Mouse (Mus musculus) MEL (cell line): Measurements from ENCODE around the gene Mcu. TPM values are rescaled to one million over a fixed set of nuclear protein-coding genes. Genes with fewer than 3 reads are reported as not detected.

Experiments
- DNase-seq: peaks from one replicate; pipeline ENCODE4 v3.0.0; 2011; ENCODE audit warnings: low read depth, low spot score
- H3K27ac ChIP-seq: 2 replicates; pipeline ENCODE4 v1.5.1; 2012; ENCODE audit warnings: low read depth, mild to moderate bottlenecking, control low read depth, low read length, moderate library complexity; ENCODE audit not compliant: control insufficient read depth
- H3K27me3 ChIP-seq, 2 experiments: fragments of 150-350 bp in 1 of 2; sonication (generic) in 1 of 2; 2 replicates each; pipeline ENCODE4 v1.6.1; 2012; ENCODE audit warnings: low read length in 2 of 2, mild to moderate bottlenecking in 2 of 2, improper control_type of control experiment in 1 of 2, moderate library complexity in 1 of 2; ENCODE audit not compliant: insufficient read depth in 2 of 2, control insufficient read depth in 1 of 2
- H3K36me3 ChIP-seq, 2 experiments: 2 replicates each; pipeline ENCODE4 v1.6.1; 2012 to 2014; ENCODE audit warnings: low read length in 2 of 2, improper control_type of control experiment in 1 of 2, inconsistent platforms in 1 of 2, mild to moderate bottlenecking in 1 of 2; ENCODE audit not compliant: insufficient read depth in 2 of 2, control insufficient read depth in 1 of 2
- H3K4me1 ChIP-seq, 2 experiments: fragments of 150-350 bp in 1 of 2; sonication (generic) in 1 of 2; 2 replicates each; pipeline ENCODE4 v1.6.1; 2012; ENCODE audit warnings: low read length in 2 of 2, improper control_type of control experiment in 1 of 2, mild to moderate bottlenecking in 1 of 2; ENCODE audit not compliant: insufficient read depth in 2 of 2, control insufficient read depth in 1 of 2
- H3K4me3 ChIP-seq, 2 experiments: fragments of 150-350 bp in 1 of 2; sonication (generic) in 1 of 2; 2 replicates each; pipeline ENCODE4 v1.5.1; 2012; ENCODE audit warnings: low read depth in 2 of 2, low read length in 2 of 2, mild to moderate bottlenecking in 2 of 2, moderate library complexity in 2 of 2, control low read depth in 1 of 2, improper control_type of control experiment in 1 of 2; ENCODE audit not compliant: control insufficient read depth in 1 of 2, insufficient read depth in 1 of 2
- H3K79me2 ChIP-seq: 2 replicates; pipeline ENCODE4 v1.6.1; 2012; ENCODE audit warnings: mild to moderate bottlenecking, low read length, moderate library complexity; ENCODE audit not compliant: control insufficient read depth, poor library complexity, insufficient read depth
- H3K9ac ChIP-seq: 2 replicates; pipeline ENCODE4 v1.6.1; 2012; ENCODE audit warnings: low read depth, mild to moderate bottlenecking, control low read depth, low read length, moderate library complexity; ENCODE audit not compliant: control insufficient read depth, poor library complexity, severe bottlenecking
- H3K9me3 ChIP-seq: fragments of 150-350 bp; sonication (generic); replicated peaks from 2 replicates; pipeline ENCODE4 v1.6.1; 2012; ENCODE audit warnings: mild to moderate bottlenecking, low read length, improper control_type of control experiment, moderate library complexity; ENCODE audit not compliant: insufficient read depth
- BHLHE40 ChIP-seq: IDR thresholded peaks from 2 replicates; pipeline ENCODE4 v1.6.1; 2012; ENCODE audit warnings: low read depth, mild to moderate bottlenecking, inconsistent platforms, low read length, improper control_type of control experiment, borderline replicate concordance
- CTCF ChIP-seq, 3 experiments: IDR thresholded peaks in 2 of 3; conservative IDR thresholded peaks in 1 of 3; 2 replicates each; pipeline ENCODE4 v1.5.1; 2011 to 2012; ENCODE audit warnings: low read length in 3 of 3, low read depth in 2 of 3, mild to moderate bottlenecking in 2 of 3, improper control_type of control experiment in 1 of 3, inconsistent platforms in 1 of 3, mixed read lengths in 1 of 3, moderate library complexity in 1 of 3; ENCODE audit not compliant: control insufficient read depth in 1 of 3, insufficient read depth in 1 of 3, poor library complexity in 1 of 3, severe bottlenecking in 1 of 3
- JUND ChIP-seq: IDR thresholded peaks from 2 replicates; pipeline ENCODE4 v1.6.1; 2011; ENCODE audit warnings: low read depth, mild to moderate bottlenecking, improper control_type of control experiment, low read length
- MAFK ChIP-seq: IDR thresholded peaks from 2 replicates; pipeline ENCODE4 v1.6.1; 2011; ENCODE audit warnings: low read depth, mild to moderate bottlenecking, low read length, improper control_type of control experiment, borderline replicate concordance
- NRF1 ChIP-seq: IDR thresholded peaks from 2 replicates; pipeline ENCODE4 v1.6.1; 2014; ENCODE audit warnings: low read depth, mild to moderate bottlenecking, inconsistent platforms, low read length, improper control_type of control experiment, moderate library complexity; ENCODE audit not compliant: poor library complexity, insufficient read depth, severe bottlenecking
- POLR2AphosphoS2 ChIP-seq: IDR thresholded peaks from 2 replicates; pipeline ENCODE4 v1.6.1; 2011; ENCODE audit warnings: low read length, improper control_type of control experiment
- POLR2AphosphoS5 ChIP-seq: IDR thresholded peaks from 2 replicates; pipeline ENCODE4 v1.6.1; 2012; ENCODE audit warnings: low read depth, borderline replicate concordance, mild to moderate bottlenecking, inconsistent platforms, low read length, moderate library complexity, mixed read lengths
- RAD21 ChIP-seq: IDR thresholded peaks from 2 replicates; pipeline ENCODE4 v1.6.1; 2011; ENCODE audit warnings: mild to moderate bottlenecking, low read depth, low read length, improper control_type of control experiment
- SMC3 ChIP-seq: IDR thresholded peaks from 2 replicates; pipeline ENCODE4 v1.6.1; 2011; ENCODE audit warnings: low read depth, low read length, improper control_type of control experiment
- TAL1 ChIP-seq: IDR thresholded peaks from 2 replicates; pipeline ENCODE4 v1.6.1; 2012; ENCODE audit warnings: mild to moderate bottlenecking, inconsistent platforms, low read length, moderate library complexity, mixed read lengths
- TBP ChIP-seq: IDR thresholded peaks from 2 replicates; pipeline ENCODE4 v1.8.0; 2011; ENCODE audit warnings: low read depth, low read length, improper control_type of control experiment
- TCF12 ChIP-seq: IDR thresholded peaks from 2 replicates; pipeline ENCODE4 v1.6.1; 2014; ENCODE audit warnings: low read depth, mild to moderate bottlenecking, inconsistent platforms, low read length, improper control_type of control experiment, moderate library complexity
- USF2 ChIP-seq, 2 experiments: IDR thresholded peaks; 2 replicates each; pipeline ENCODE4 v1.6.1; 2011 to 2012; ENCODE audit warnings: improper control_type of control experiment in 2 of 2, low read length in 2 of 2, borderline replicate concordance in 1 of 2, inconsistent platforms in 1 of 2, low read depth in 1 of 2, mild to moderate bottlenecking in 1 of 2; ENCODE audit not compliant: insufficient read depth in 1 of 2
- ZMIZ1 ChIP-seq: IDR thresholded peaks from 2 replicates; pipeline ENCODE4 v1.6.1; 2012; ENCODE audit warnings: low read depth, mild to moderate bottlenecking, inconsistent platforms, low read length, improper control_type of control experiment, moderate library complexity
- polyA plus RNA-seq, 2 experiments: library from polyadenylated mRNA; stranded (reverse) in 1 of 2; unstranded in 1 of 2; fragments of >175 nt in 1 of 2; fragments of >200 nt in 1 of 2; gene quantifications; 2 replicates each; pipeline versions ENCODE4 v1.2.1 to v1.2.4; 2012; ENCODE audit warnings: low replicate concordance in 2 of 2, low read depth in 1 of 2; ENCODE audit not compliant: insufficient read length in 2 of 2, insufficient read depth in 1 of 2, missing spikeins in 1 of 2
- total RNA-seq: library from RNA; depleted of rRNA; stranded (reverse); fragments of 300-350 nt; gene quantifications from 2 replicates; pipeline ENCODE4 v1.2.3, GENCODE M21; 2012

Mcu gene
- total and polyA plus RNA-seq, 3 experiments, result 7.7 to 9.4 TPM; not detected in 1

- H3K27me3 ChIP-seq, result no peaks in the 10 kb centered on the region
- no peaks in the 10 kb centered on the region for H3K4me1 ChIP-seq
- H3K9ac ChIP-seq, result no peak overlapping the region
- no peaks in the 10 kb centered on the region for H3K36me3 ChIP-seq
- no peak for TF ChIP-seq TAL1
- TF ChIP-seq CTCF (IDR thresholded peaks at IDR 0.05 in 2 of 3, conservative IDR thresholded peaks at IDR 0.05 in 1 of 3; ENCODE audit: control insufficient read depth in 1 of 3, insufficient read depth in 1 of 3, low read depth in 2 of 3, low read length in 3 of 3, poor library complexity in 1 of 3, severe bottlenecking in 1 of 3), result no peak
- TF ChIP-seq BHLHE40, result no peak
- TF ChIP-seq NRF1, result no peak
- no peak for TF ChIP-seq TBP
- no peak for TF ChIP-seq ZMIZ1
- no peak for TF ChIP-seq TCF12
- no peak for TF ChIP-seq USF2 (IDR thresholded peaks at IDR 0.05; ENCODE audit: borderline replicate concordance in 1 of 2, insufficient read depth in 1 of 2, low read depth in 1 of 2, low read length in 2 of 2)
- no peak for TF ChIP-seq SMC3
- TF ChIP-seq MAFK, result no peak
- TF ChIP-seq POLR2AphosphoS2, result no peak
- H3K9me3 ChIP-seq, result no peaks in the 10 kb centered on the region
- no peaks in the 10 kb centered on the region for H3K79me2 ChIP-seq
- no peak for DNase-seq
- H3K4me3 ChIP-seq, result no peak overlapping the region
- no peak overlapping the region for H3K27ac ChIP-seq
Observed at GRCm38 (mm10) chr10:59514739-59515464, 101.6 kb downstream of the Mcu start.

- Histone ChIP-seq H3K4me3 (no peak overlapping the region), H3K9ac (no peak overlapping the region), H3K4me1 (no peaks in the 10 kb centered on the region), H3K27ac (no peak overlapping the region), H3K79me2 (no peaks in the 10 kb centered on the region), H3K36me3 (no peaks in the 10 kb centered on the region; a peak in 1 of 4 replicates), H3K27me3 (no peaks in the 10 kb centered on the region), H3K9me3 (no peaks in the 10 kb centered on the region)
- no peak for TF ChIP-seq JUND
- no peak for TF ChIP-seq RAD21
- no peak for TF ChIP-seq POLR2AphosphoS5
- TF ChIP-seq SMC3, result no peak
- TF ChIP-seq BHLHE40, result no peak
- DNase-seq, result no peak
Observed at GRCm38 (mm10) chr10:59512173-59512572, 104.3 kb downstream of the Mcu start.
